Mouse (Mus musculus): ENCODE measurements around the gene Flywch1.

GRCm38 (mm10) chr17:23761155-23761554 is 10.2 kb downstream of the Flywch1 start:
- TF ChIP-seq CTCF (IDR thresholded peaks at IDR 0.05; ENCODE audit: low read depth, low read length) = no peak
- no peak for TF ChIP-seq POLR2A (IDR thresholded peaks at IDR 0.05; ENCODE audit: borderline replicate concordance, low read depth, low read length)

All from bone marrow macrophage, adult 2 months (primary cell).